Mouse (Mus musculus) hindlimb bud, embryonic 11.5 days (tissue): ENCODE data around the gene Sf3a3.

Source experiments
- DNase-seq: peaks from one replicate; pipeline ENCODE4 v3.0.0-alpha.2; 2012; ENCODE audit warnings: low read depth, low spot score; ENCODE audit errors: extremely low spot score

Sf3a3 gene

GRCm38 (mm10) chr4:124773995-124774394 lies 59.4 kb downstream of the Sf3a3 start:
- no peak for DNase-seq

- DNase-seq: no peak
These were observed 59.9 kb downstream of the Sf3a3 start for GRCm38 (mm10) chr4:124774429-124774828.

DNA sequence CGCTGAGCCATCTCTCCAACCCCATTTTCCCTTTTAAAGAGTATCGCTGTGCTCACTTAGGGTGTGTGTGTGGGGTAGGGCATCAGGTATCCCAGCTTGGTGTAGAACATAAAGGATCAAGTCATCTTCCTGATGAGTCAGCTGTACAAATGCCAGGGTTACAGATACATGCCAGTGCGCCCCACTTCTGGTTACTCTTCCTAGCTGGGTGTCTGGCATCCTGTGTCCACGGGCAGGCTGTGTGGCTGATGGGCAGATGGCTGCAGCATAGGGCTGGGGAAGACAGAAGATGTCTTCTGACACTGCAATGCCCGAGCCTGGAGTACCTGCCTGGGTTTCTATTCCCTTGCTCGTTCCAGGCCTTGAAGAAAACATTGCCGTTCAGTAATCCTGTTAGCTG lies 66.8 kb downstream of the Sf3a3 start:
- no peak for DNase-seq
